Mouse (Mus musculus): ENCODE results near the gene Ptrh2. TPM values are rescaled to one million over a fixed set of nuclear protein-coding genes. Genes with fewer than 3 reads are reported as not detected.

Gene Ptrh2
- polyA plus RNA-seq (2021) = 16.2 TPM

- no peak for TF ChIP-seq CTCF (IDR thresholded peaks at IDR 0.05)
- CTCF ChIA-PET = interaction anchor here (1.2 kb wide), 1 partner anchor 13 kb away, joined by 3 read pairs; no protein-coding TSS in a partner anchor
- ATAC-seq = peak; percentile 77
- peak; percentile 84 for DNase-seq (ENCODE audit: low read depth, low spot score)
- POLR2A ChIA-PET = interaction anchor here (0.6 to 2.5 kb wide), 6 partner anchors 13 to 232 kb away, joined by 3 to 10 read pairs (median 5); partner anchors contain the start of gene Cltc
- no peaks in the 10 kb centered on the region for H3K27me3 ChIP-seq
- in situ Hi-C loops (cut with MboI; ENCODE audit: low pct_unique_long_range_greater_than_20kb) = loop anchor here (5.0 kb wide), 1 partner anchor 74 kb away; the partner anchor contains the start of gene Cltc
Observed at GRCm38 (mm10) chr11:86683395-86684125, at the start of gene Ptrh2, which contains the start of gene Vmp1. Gene Ptrh2 (plus strand): TSS chr11:86683985. Gene Vmp1 (minus strand): TSS chr11:86683836.

GRCm38 (mm10) chr11:86634396-86634795 lies 49.4 kb upstream of the Ptrh2 start:
- POLR2A ChIA-PET = interaction anchor here (1.4 kb wide), 1 partner anchor 17 kb away, joined by 3 read pairs; no protein-coding TSS in a partner anchor
- in situ Hi-C loops (cut with MboI; ENCODE audit: low pct_unique_long_range_greater_than_20kb) = no loop called here
- CTCF ChIA-PET = interaction anchor here (0.9 kb wide), 1 partner anchor 48 kb away, joined by 3 read pairs; no protein-coding TSS in a partner anchor
- no peak for ATAC-seq
- DNase-seq (ENCODE audit: low read depth, low spot score) = no peak
- no peak for TF ChIP-seq CTCF (IDR thresholded peaks at IDR 0.05)
- no peaks in the 10 kb centered on the region for H3K27me3 ChIP-seq

- DNase-seq (ENCODE audit: low read depth, low spot score) (no peak), ATAC-seq (no peak)
- CTCF ChIA-PET = interaction anchor here (0.8 to 1.4 kb wide), 5 partner anchors 8 to 55 kb away, joined by 3 read pairs; no protein-coding TSS in a partner anchor
- TF ChIP-seq CTCF (IDR thresholded peaks at IDR 0.05) = no peak
- H3K27me3 ChIP-seq = no peaks in the 10 kb centered on the region
- in situ Hi-C loops (cut with MboI; ENCODE audit: low pct_unique_long_range_greater_than_20kb) = no loop called here
- POLR2A ChIA-PET = interaction anchor here (1.1 kb wide), 1 partner anchor 56 kb away, joined by 3 read pairs; no protein-coding TSS in a partner anchor
Observed at GRCm38 (mm10) chr11:86637697-86638096, 46.1 kb upstream of the Ptrh2 start.

- no peak for TF ChIP-seq CTCF (IDR thresholded peaks at IDR 0.05)
- in situ Hi-C loops (cut with MboI; ENCODE audit: low pct_unique_long_range_greater_than_20kb) = no loop called here
- no peaks in the 10 kb centered on the region for H3K27me3 ChIP-seq
- CTCF ChIA-PET = no interaction called here
- DNase-seq (ENCODE audit: low read depth, low spot score) (no peak), ATAC-seq (no peak)
- POLR2A ChIA-PET = interaction anchor here (1.4 to 1.8 kb wide), 2 partner anchors 12 to 60 kb away, joined by 3 to 8 read pairs; no protein-coding TSS in a partner anchor
Observed at GRCm38 (mm10) chr11:86641714-86642113, 42.1 kb upstream of the Ptrh2 start.

- POLR2A ChIA-PET = interaction anchor here (0.6 to 1.4 kb wide), 3 partner anchors 58 to 69 kb away, joined by 3 to 8 read pairs (median 3); no protein-coding TSS in a partner anchor
- DNase-seq (ENCODE audit: low read depth, low spot score) (no peak), ATAC-seq (no peak)
- no peaks in the 10 kb centered on the region for H3K27me3 ChIP-seq
- in situ Hi-C loops (cut with MboI; ENCODE audit: low pct_unique_long_range_greater_than_20kb) = no loop called here
- no peak for TF ChIP-seq CTCF (IDR thresholded peaks at IDR 0.05)
- CTCF ChIA-PET = interaction anchor here (1.0 kb wide), 1 partner anchor 9 kb away, joined by 3 read pairs; no protein-coding TSS in a partner anchor
Observed at GRCm38 (mm10) chr11:86644553-86644952, 39.2 kb upstream of the Ptrh2 start.

GRCm38 (mm10) chr11:86646136-86646834 lies 37.5 kb upstream of the Ptrh2 start:
- CTCF ChIA-PET = interaction anchor here (1.2 to 1.5 kb wide), 2 partner anchors 47 to 63 kb away, joined by 3 to 5 read pairs; no protein-coding TSS in a partner anchor
- no peaks in the 10 kb centered on the region for H3K27me3 ChIP-seq
- ATAC-seq = peak; percentile 87
- in situ Hi-C loops (cut with MboI; ENCODE audit: low pct_unique_long_range_greater_than_20kb) = no loop called here
- no peak for TF ChIP-seq CTCF (IDR thresholded peaks at IDR 0.05)
- DNase-seq (ENCODE audit: low read depth, low spot score) = peak; percentile 85
- POLR2A ChIA-PET = interaction anchor here (1.2 to 10.9 kb wide), 3 partner anchors 21 to 63 kb away, joined by 3 to 258 read pairs (median 4); no protein-coding TSS in a partner anchor

- no peak for TF ChIP-seq CTCF (IDR thresholded peaks at IDR 0.05)
- in situ Hi-C loops (cut with MboI; ENCODE audit: low pct_unique_long_range_greater_than_20kb) = no loop called here
- CTCF ChIA-PET = interaction anchor here (1.2 to 9.6 kb wide), 3 partner anchors 47 to 66 kb away, joined by 3 to 228 read pairs (median 5); no protein-coding TSS in a partner anchor
- ATAC-seq (no peak), DNase-seq (ENCODE audit: low read depth, low spot score) (no peak)
- H3K27me3 ChIP-seq = no peaks in the 10 kb centered on the region
- POLR2A ChIA-PET = interaction anchor here (1.2 to 10.9 kb wide), 3 partner anchors 22 to 63 kb away, joined by 3 to 258 read pairs (median 4); no protein-coding TSS in a partner anchor
Observed at GRCm38 (mm10) chr11:86646885-86647459, 36.8 kb upstream of the Ptrh2 start.

- no peak for ATAC-seq
- no peak for DNase-seq (ENCODE audit: low read depth, low spot score)
- H3K27me3 ChIP-seq = no peaks in the 10 kb centered on the region
- in situ Hi-C loops (cut with MboI; ENCODE audit: low pct_unique_long_range_greater_than_20kb) = no loop called here
- POLR2A ChIA-PET = interaction anchor here (10.9 kb wide), 1 partner anchor 64 kb away, joined by 258 read pairs; no protein-coding TSS in a partner anchor
- TF ChIP-seq CTCF (IDR thresholded peaks at IDR 0.05) = no peak
- CTCF ChIA-PET = interaction anchor here (1.3 to 9.6 kb wide), 3 partner anchors 11 to 79 kb away, joined by 3 to 228 read pairs (median 135); no protein-coding TSS in a partner anchor
Observed at GRCm38 (mm10) chr11:86647706-86648447, 35.9 kb upstream of the Ptrh2 start.

- CTCF ChIA-PET = interaction anchor here (1.5 to 9.6 kb wide), 4 partner anchors 9 to 81 kb away, joined by 3 to 228 read pairs (median 70); no protein-coding TSS in a partner anchor
Observed at GRCm38 (mm10) chr11:86649542-86649941, 34.2 kb upstream of the Ptrh2 start.

More at GRCm38 (mm10) chr11:86649542-86649941, 34.2 kb upstream of the Ptrh2 start:
- DNase-seq (ENCODE audit: low read depth, low spot score) (no peak), ATAC-seq (no peak)
- POLR2A ChIA-PET = interaction anchor here (1.1 to 10.9 kb wide), 3 partner anchors 46 to 66 kb away, joined by 3 to 258 read pairs (median 17); no protein-coding TSS in a partner anchor
- H3K27me3 ChIP-seq = no peaks in the 10 kb centered on the region
- TF ChIP-seq CTCF (IDR thresholded peaks at IDR 0.05) = no peak
- in situ Hi-C loops (cut with MboI; ENCODE audit: low pct_unique_long_range_greater_than_20kb) = no loop called here

Data from Patski (cell line).